Mouse (Mus musculus) MEL (cell line): ENCODE measurements around the gene Akain1.

Experiments
- CTCF ChIP-seq, 3 experiments: IDR thresholded peaks in 2 of 3; conservative IDR thresholded peaks in 1 of 3; 2 replicates each; pipeline ENCODE4 v1.5.1; 2011 to 2012; ENCODE audit warnings: low read length in 3 of 3, low read depth in 2 of 3, mild to moderate bottlenecking in 2 of 3, improper control_type of control experiment in 1 of 3, inconsistent platforms in 1 of 3, mixed read lengths in 1 of 3, moderate library complexity in 1 of 3; ENCODE audit not compliant: control insufficient read depth in 1 of 3, insufficient read depth in 1 of 3, poor library complexity in 1 of 3, severe bottlenecking in 1 of 3
- GABPA ChIP-seq: IDR thresholded peaks from 2 replicates; pipeline ENCODE4 v1.6.1; 2012; ENCODE audit warnings: low read depth, mild to moderate bottlenecking, inconsistent platforms, low read length, improper control_type of control experiment, moderate library complexity
- GATA1 ChIP-seq: IDR thresholded peaks from 2 replicates; pipeline ENCODE4 v1.6.1; 2011; ENCODE audit warnings: low read depth, low read length, improper control_type of control experiment
- MAX ChIP-seq: IDR thresholded peaks from 2 replicates; pipeline ENCODE4 v1.6.1; 2011; ENCODE audit warnings: low read length, improper control_type of control experiment

DNA sequence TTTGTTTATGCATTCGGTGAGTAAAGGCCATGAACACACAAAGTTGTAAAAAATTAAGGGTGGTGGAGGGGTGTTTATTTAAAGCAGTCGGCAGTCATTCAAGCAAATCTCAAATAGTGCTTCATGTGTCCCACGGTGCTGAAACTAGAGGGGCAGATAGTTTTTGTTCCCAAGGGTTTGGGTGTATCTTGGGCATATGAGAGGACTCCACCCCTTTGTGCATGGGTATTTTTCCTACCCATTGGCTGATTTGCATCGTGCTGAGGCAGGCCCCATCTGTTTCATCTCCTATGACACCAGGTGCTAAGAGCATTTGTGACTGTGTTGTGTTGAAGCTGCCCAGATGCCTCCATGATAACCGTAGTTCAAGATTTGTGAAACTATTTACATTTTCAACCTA, 1.3 kb upstream of the Akain1 start:
- TF ChIP-seq GABPA (no peak), MAX (no peak), GATA1 (no peak), CTCF (IDR thresholded peaks at IDR 0.05 in 2 of 3, conservative IDR thresholded peaks at IDR 0.05 in 1 of 3; ENCODE audit: control insufficient read depth in 1 of 3, insufficient read depth in 1 of 3, low read depth in 2 of 3, low read length in 3 of 3, poor library complexity in 1 of 3, severe bottlenecking in 1 of 3) (no peak)
